Mouse (Mus musculus) hindbrain, embryonic 12.5 days (tissue): Measurements from ENCODE around the gene Medag. TPM values are rescaled to one million over a fixed set of nuclear protein-coding genes. Genes with fewer than 3 reads are reported as not detected.

Source experiments
- ATAC-seq: fragments of 200-750 bp; cut with Nextera tagmentation; 2 replicates; pipeline ENCODE4 v1.8.0; 2017; ENCODE audit warnings: moderate TSS enrichment; ENCODE audit not compliant: low FRiP score
- H3K27ac ChIP-seq: fragments of 300-500 bp; sonication (generic); 2 replicates; pipeline ENCODE4 v1.5.1; 2016; ENCODE audit warnings: mild to moderate bottlenecking
- H3K27me3 ChIP-seq: fragments of 300-500 bp; sonication (generic); 2 replicates; pipeline ENCODE4 v1.6.1; 2016; ENCODE audit warnings: mild to moderate bottlenecking
- H3K36me3 ChIP-seq: fragments of 300-500 bp; sonication (generic); 2 replicates; pipeline ENCODE4 v1.6.1; 2016; ENCODE audit warnings: mild to moderate bottlenecking
- H3K4me1 ChIP-seq: fragments of 300-500 bp; sonication (generic); 2 replicates; pipeline ENCODE4 v1.6.1; 2016
- H3K4me2 ChIP-seq: fragments of 300-500 bp; sonication (generic); replicated peaks from 2 replicates; pipeline ENCODE4 v1.6.1; 2016; ENCODE audit warnings: mild to moderate bottlenecking
- H3K4me3 ChIP-seq: fragments of 300-500 bp; sonication (generic); 2 replicates; pipeline ENCODE4 v1.5.1; 2016; ENCODE audit warnings: mild to moderate bottlenecking
- H3K9ac ChIP-seq: fragments of 300-500 bp; sonication (generic); 2 replicates; pipeline ENCODE4 v1.6.1; 2016; ENCODE audit warnings: mild to moderate bottlenecking, moderate library complexity
- H3K9me3 ChIP-seq: fragments of 300-500 bp; sonication (generic); replicated peaks from 2 replicates; pipeline ENCODE4 v1.6.1; 2016; ENCODE audit warnings: mild to moderate bottlenecking
- WGBS: fragments of 180-500 bp; shearing (Covaris S2); methylation state at CpG from one replicate; pipeline ENCODE4 v1.1.7; 2016; 5-methylcytosine and 5-hydroxymethylcytosine counted together
- polyA plus RNA-seq: library from polyadenylated mRNA; unstranded; fragments of >200 nt; fragmentation: Nextera tagmentation; extraction: Ambion mirVana; gene quantifications from 2 replicates; pipeline ENCODE4 v1.2.1, GENCODE M21; 2016

Medag gene
- polyA plus RNA-seq, 1 experiment from 2014 or later: 1.0 TPM

DNA sequence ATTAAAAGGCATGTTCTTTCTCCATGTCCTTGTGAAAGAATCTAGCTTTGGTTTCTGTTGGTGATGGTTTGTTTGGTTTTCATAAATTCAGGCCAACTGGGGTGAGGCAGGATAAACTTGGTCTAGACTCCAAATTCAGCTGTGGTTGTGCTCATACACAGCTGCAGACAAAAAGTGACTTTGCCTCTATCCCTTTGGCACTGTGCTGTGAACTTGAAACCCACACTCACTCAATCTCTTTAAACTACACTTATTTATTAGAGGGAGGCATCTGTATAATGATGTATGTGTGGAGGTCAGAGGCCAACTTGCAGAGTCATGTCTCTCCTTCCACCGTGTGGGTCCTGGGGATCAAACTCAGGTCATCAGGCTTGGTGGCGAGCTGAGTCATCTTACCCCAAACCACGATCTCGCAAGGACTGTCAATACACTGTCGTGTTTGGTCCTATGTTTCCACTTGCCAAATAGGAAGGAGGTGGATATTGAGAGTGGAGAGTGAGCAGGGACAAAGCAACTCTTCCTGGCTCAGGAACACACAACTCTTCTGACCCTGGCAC, 25.2 kb upstream of the Medag start:
- WGBS: 79% methylated on average over 5 of the region's 5 CpGs
- H3K4me2 ChIP-seq: no peak overlapping the region
- H3K4me1 ChIP-seq: peaks cover 1% of the 10 kb centered on the region
- H3K27me3 ChIP-seq: 0 out of 2 replicates have a peak, but pooled peaks cover 3% of the 10 kb centered on the region
- H3K9me3 ChIP-seq: no peaks in the 10 kb centered on the region
- no peak overlapping the region for H3K9ac ChIP-seq
- H3K27ac ChIP-seq: no peak overlapping the region
- H3K36me3 ChIP-seq: no peaks in the 10 kb centered on the region
- H3K4me3 ChIP-seq: no peak overlapping the region
- no peak for ATAC-seq

DNA sequence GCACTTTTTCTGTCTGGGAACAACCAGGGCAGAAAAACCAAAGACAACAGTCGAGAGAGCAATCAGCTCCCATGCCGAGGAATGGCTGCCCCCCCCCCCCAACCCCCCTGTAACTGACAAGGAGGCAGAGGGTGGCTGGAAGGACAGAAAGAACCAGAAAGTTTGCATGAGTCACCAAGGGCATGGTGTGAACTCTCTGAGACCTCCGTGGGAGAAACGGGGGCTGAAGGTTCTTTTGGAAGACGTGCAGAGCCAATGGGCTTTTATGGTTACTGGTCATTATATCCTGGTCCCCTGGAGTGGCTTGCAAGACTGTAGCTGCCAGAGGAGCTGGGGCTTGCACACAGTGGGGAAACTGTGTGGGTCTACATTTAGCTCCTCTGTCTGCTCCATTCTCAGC, 22.6 kb upstream of the Medag start:
- Histone ChIP-seq H3K4me1 (no peaks in the 10 kb centered on the region), H3K36me3 (no peaks in the 10 kb centered on the region), H3K27ac (no peak overlapping the region), H3K4me2 (no peak overlapping the region), H3K27me3 (no peaks in the 10 kb centered on the region), H3K9me3 (peaks cover 7% of the 10 kb centered on the region; the same call in 1 of the 2 replicates), H3K9ac (no peak overlapping the region), H3K4me3 (no peak overlapping the region)
- no peak for ATAC-seq
- 77% methylated on average over 5 of the region's 5 CpGs for WGBS

DNA sequence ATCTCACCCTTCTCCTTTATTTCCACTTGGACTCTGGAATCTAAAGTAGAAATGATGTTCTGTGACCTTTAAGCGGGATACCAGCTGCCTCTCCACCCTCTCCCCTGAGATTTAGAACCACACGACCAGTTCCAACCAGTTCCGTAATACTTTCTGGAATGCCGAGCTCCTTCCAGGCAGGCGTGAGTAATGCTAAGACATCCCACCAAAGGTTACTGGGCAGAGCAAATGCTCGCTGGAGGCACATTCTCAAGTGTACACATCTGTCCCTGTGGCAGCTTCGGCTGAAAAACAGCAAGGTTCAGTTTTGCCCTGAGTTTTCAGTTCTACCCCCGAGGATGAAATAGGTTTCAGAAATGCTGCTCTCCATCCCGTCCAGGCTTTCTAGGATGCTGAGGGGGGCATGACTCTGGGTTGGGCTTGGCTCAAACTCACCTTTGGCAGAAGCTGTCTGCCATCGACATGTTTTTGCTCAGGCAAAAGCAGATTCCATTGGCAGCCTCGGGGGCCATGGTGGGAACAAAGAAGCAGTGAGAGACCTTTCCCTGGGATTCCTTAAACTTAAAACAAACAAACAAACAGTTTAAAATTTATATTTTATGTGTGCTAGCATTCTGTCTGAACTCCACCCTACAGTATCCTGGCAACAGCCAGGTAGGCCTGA, 21.9 kb upstream of the Medag start:
- no peak overlapping the region for H3K9ac ChIP-seq
- WGBS: 61% methylated on average over 11 of the region's 11 CpGs
- ATAC-seq: no peak
- H3K9me3 ChIP-seq: peaks cover 7% of the 10 kb centered on the region; the same call in 1 of the 2 replicates
- H3K27me3 ChIP-seq: no peaks in the 10 kb centered on the region
- H3K4me3 ChIP-seq: no peak overlapping the region
- H3K4me2 ChIP-seq: no peak overlapping the region
- no peak overlapping the region for H3K27ac ChIP-seq
- no peaks in the 10 kb centered on the region for H3K36me3 ChIP-seq
- no peaks in the 10 kb centered on the region for H3K4me1 ChIP-seq

DNA sequence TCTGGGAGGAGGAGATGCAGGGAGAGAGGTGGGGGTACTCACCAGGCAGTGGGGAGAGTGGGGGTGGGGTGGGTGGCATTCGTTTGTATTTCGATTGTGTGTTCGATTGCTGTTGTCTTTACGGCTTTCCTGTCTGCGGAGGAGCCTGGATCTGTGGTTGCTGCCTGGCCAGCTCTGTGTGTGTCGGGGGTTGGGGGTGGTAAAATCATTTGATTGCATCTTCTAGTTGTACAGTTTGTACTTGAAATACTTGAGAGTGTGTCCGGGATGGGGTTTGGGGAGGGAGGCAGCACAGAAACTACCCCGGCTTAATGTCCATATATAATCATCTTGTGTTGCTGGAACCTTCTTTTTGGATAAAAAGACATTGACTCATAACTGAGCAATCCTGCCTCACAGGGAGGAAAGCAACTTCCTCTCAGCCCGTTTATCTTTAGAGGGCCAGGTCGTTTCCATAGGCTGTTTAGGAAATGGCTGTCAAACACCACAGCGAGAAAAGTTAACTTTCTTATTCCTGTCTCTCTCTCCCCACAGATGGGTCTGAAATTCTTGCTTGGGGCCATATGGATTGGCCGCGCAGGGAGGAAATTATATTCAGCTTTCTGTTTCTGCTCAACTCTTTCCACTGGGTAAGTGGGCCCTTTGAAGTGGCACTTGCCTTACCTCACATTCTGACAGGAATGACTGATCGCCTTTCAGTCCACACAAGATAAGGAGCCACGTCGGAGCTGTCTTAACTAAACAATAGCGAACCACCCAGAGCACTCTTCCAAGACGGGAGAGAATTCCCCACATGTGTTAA, 19.8 kb upstream of the Medag start:
- 50% methylated on average over 18 of the region's 18 CpGs for whole genome bisulfite sequencing
- no peak for ATAC-seq
- Histone ChIP-seq H3K9me3 (peaks cover 7% of the 10 kb centered on the region; the same call in 1 of the 2 replicates), H3K27ac (no peak overlapping the region), H3K9ac (no peak overlapping the region), H3K4me2 (no peak overlapping the region), H3K4me1 (no peaks in the 10 kb centered on the region), H3K4me3 (no peak overlapping the region), H3K27me3 (no peaks in the 10 kb centered on the region), H3K36me3 (no peaks in the 10 kb centered on the region)

DNA sequence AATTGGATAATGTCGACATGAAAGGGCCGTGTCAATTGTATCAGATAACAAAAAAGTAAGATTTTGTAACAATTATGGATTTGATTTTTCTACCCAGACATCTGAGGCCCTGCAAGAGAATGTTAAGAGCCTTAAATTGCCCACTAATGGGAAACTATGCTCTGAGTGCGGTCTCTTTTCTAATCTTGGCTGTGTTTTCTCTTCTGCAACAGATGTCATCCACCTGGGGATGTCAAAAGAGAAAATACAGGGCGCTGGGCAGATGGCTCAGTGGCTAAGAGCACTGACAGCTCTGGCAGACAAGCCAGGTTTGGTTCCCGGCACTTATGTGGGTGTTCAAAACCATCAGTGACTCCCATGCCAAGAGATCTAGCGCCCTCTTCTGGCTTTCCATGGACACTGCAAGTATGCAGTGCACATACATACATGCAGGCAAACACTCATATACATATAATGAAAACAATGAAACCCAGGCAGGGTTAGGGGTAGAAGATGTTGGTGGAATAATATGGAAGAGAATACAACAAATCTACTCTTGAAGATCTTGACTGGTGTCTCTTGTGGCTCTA, 19.0 kb upstream of the Medag start:
- no peak for ATAC-seq
- Histone ChIP-seq H3K9ac (no peak overlapping the region), H3K4me2 (no peak overlapping the region), H3K9me3 (peaks cover 7% of the 10 kb centered on the region; the same call in 1 of the 2 replicates), H3K4me1 (no peaks in the 10 kb centered on the region), H3K36me3 (no peaks in the 10 kb centered on the region), H3K27me3 (no peaks in the 10 kb centered on the region), H3K27ac (no peak overlapping the region), H3K4me3 (no peak overlapping the region)
- 74% methylated on average over 6 of the region's 6 CpGs for WGBS

DNA sequence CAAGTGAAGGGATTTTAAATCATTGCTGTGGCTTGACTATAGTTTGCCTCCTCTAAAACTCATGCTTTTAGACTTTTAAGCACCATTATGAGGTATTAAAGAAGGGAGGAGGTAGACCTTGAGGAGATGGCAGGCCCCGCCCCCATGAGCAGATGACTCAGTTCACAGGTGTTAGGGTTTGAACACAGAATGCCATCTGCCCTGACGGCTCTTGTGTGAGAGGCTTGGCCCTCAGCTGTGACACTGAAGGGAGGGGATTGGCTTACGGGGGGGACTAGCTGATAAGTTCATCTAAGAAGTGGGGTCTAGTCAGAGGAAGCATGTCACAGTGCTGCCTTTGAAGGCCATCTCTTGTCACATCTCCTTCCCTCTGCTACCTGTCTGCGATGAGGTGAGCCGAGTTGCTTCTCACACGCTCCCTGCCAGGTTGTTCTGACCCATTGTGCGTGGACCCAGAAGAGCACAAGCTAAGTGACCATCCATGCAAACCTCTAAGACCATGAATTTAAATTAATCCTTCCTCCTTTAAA, 10.0 kb upstream of the Medag start:
- H3K9ac ChIP-seq: no peak overlapping the region
- no peak for ATAC-seq
- H3K27ac ChIP-seq: no peak overlapping the region
- H3K36me3 ChIP-seq: no peaks in the 10 kb centered on the region
- no peak overlapping the region for H3K4me2 ChIP-seq
- no peak overlapping the region for H3K4me3 ChIP-seq
- WGBS: 89% methylated on average over 7 of the region's 7 CpGs
- no peaks in the 10 kb centered on the region; the same call in 1 of the 2 replicates for H3K9me3 ChIP-seq
- H3K4me1 ChIP-seq: no peaks in the 10 kb centered on the region
- H3K27me3 ChIP-seq: no peaks in the 10 kb centered on the region

DNA sequence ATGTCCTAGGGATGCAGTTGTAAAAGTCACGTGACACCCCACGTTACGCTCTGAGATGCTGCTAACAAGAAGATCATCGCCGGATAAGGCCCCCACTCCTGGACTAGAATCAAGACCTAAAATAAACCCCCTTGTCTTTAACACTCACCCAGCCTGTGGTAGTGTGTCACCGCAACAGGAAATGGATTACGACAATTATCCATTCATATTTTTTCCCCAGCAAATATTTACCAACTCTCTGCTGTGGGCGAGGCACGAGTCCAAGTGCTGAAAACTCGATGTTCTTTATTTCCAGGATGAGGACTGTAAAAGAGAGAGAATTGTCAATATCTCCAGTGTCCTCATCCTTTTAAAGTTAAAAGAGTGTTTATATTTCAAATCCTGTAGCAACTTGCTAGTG, 9.5 kb upstream of the Medag start:
- ATAC-seq: no peak
- Histone ChIP-seq H3K9me3 (no peaks in the 10 kb centered on the region; the same call in 1 of the 2 replicates), H3K4me3 (no peak overlapping the region), H3K9ac (no peak overlapping the region), H3K4me2 (no peak overlapping the region), H3K27me3 (no peaks in the 10 kb centered on the region), H3K36me3 (no peaks in the 10 kb centered on the region), H3K4me1 (no peaks in the 10 kb centered on the region), H3K27ac (no peak overlapping the region)
- 89% methylated on average over 10 of the region's 10 CpGs for WGBS

DNA sequence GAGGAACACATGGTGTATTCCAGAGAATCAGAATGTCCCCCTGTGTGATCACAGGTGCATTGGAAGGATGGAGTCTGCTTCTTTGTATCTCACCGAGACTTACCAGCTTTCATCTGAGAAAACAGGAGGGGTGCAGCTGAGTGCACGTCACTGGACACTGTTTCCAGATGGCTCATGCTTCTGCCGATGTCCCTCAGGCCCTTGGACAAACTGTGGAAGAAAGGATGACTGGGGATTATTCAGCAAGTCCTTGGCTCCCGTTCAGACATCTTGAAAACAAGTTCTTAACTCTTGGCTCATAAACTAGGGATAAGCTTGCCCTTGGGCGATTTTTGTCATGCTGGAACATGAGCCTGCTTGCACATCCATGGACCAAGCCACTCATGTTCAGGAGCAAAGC, 8.2 kb upstream of the Medag start:
- Histone ChIP-seq H3K9ac (no peak overlapping the region), H3K4me1 (no peaks in the 10 kb centered on the region), H3K36me3 (no peaks in the 10 kb centered on the region), H3K9me3 (no peaks in the 10 kb centered on the region; the same call in 1 of the 2 replicates), H3K4me3 (no peak overlapping the region), H3K4me2 (no peak overlapping the region), H3K27me3 (no peaks in the 10 kb centered on the region), H3K27ac (no peak overlapping the region)
- ATAC-seq: no peak
- whole genome bisulfite sequencing: 74% methylated on average over 5 of the region's 5 CpGs

DNA sequence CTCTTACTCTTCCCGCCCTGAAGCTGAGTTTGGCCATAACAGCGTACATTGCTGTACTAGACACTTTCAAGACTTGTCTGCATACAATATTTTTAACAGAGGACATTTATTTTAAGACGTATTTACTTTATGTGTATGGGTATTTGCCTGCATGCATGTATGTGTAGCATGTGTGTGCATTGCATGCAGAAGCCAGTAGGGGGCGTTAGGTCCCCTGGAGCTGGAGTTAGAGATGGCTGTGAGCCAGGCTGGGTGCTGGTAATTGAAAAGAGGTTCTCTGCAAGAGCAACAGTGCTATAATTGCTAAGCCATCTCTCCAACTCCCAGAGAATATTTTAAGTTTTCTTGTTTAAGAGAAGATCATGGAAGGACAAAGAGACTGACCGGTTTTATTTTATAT, 6.8 kb upstream of the Medag start:
- Histone ChIP-seq H3K27ac (no peak overlapping the region), H3K9me3 (no peaks in the 10 kb centered on the region; the same call in 1 of the 2 replicates), H3K4me2 (no peak overlapping the region), H3K9ac (no peak overlapping the region), H3K4me3 (no peak overlapping the region), H3K4me1 (no peaks in the 10 kb centered on the region), H3K36me3 (no peaks in the 10 kb centered on the region), H3K27me3 (no peaks in the 10 kb centered on the region)
- whole genome bisulfite sequencing: 83% methylated on average over 5 of the region's 5 CpGs
- no peak for ATAC-seq

DNA sequence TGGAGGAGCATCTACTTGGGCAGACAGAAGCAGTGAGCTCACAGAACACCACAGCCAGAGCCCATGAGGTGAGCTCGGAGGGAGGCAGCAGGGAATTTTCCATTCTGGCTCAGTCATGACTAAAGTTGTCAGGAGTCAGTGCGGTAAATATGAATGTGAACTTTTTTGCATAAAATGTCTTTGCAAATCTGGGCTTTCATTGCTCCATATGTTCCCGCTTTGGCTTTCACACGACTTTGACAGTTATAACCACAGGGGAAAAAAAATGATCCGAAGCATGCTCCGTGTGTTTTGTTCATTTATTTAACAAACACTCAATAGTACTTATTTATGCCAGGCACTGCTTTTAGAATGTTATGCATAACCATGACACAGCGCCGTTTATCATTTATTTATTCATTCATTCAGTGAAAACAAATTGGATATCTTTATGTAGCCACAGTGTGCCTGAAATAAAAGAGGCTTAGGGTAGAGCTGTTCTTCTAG, 4.7 kb upstream of the Medag start:
- Histone ChIP-seq H3K4me1 (peaks cover 10% of the 10 kb centered on the region), H3K27me3 (0 out of 2 replicates have a peak, but pooled peaks cover 8% of the 10 kb centered on the region), H3K9me3 (no peaks in the 10 kb centered on the region), H3K36me3 (no peaks in the 10 kb centered on the region), H3K4me3 (no peak overlapping the region), H3K27ac (no peak overlapping the region), H3K9ac (no peak overlapping the region), H3K4me2 (no peak overlapping the region)
- WGBS: 82% methylated on average over 8 of the region's 8 CpGs
- no peak for ATAC-seq

DNA sequence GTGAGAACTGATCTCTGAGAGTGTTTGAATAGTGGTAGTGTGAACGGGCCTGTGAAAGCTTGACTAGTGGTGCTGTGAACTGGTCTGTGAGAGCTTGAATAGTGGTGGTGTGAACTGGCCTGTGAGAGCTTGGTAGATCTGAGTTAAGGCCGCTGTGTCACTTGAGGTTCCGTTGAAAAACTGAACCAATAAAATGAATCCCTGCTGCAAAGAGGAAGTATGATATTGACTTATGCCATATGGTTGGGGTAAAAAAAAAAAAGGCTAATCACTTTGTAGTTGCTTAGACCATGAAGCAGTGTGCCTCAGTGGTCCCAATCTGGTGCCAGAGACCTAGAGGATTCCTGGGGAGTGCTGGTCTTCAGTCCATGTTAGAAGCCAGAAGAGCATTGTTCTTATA, 2.0 kb upstream of the Medag start:
- H3K4me1 ChIP-seq: peaks cover 14% of the 10 kb centered on the region
- no peak overlapping the region for H3K4me3 ChIP-seq
- no peak overlapping the region for H3K27ac ChIP-seq
- no peak overlapping the region for H3K9ac ChIP-seq
- no peaks in the 10 kb centered on the region for H3K9me3 ChIP-seq
- H3K36me3 ChIP-seq: no peaks in the 10 kb centered on the region
- no peak for ATAC-seq
- peaks cover 22% of the 10 kb centered on the region for H3K27me3 ChIP-seq
- WGBS: 91% methylated on average over 3 of the region's 3 CpGs
- H3K4me2 ChIP-seq: no peak overlapping the region

DNA sequence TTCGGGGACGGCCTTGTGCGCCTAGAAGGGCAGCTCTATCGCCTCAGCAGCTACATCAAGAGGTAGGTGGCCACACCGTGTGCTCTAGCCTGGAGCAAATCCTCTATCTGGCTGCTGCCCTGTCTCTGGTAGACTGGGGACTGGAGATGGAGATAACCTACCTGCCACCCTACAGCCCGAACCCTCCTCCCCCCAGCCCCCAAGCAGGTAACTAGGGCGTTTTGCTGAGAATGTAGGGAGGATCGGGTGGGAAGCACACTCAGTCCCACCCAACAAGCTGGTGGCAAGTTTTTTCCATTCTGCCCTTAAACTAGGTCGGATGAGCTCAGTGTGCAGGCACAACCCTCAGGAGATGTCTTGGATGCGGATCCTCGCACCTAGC, 636 bp downstream of the Medag start:
- 36% methylated on average over 11 of the region's 11 CpGs for WGBS

More for the DNA sequence above, 636 bp downstream of the Medag start:
- Histone ChIP-seq H3K36me3 (no peaks in the 10 kb centered on the region), H3K4me1 (peaks cover 14% of the 10 kb centered on the region), H3K4me3 (peak overlapping the region; percentile 23), H3K9me3 (no peaks in the 10 kb centered on the region), H3K4me2 (peak overlapping the region; percentile 58), H3K27me3 (peaks cover 22% of the 10 kb centered on the region), H3K27ac (no peak overlapping the region), H3K9ac (0 out of 2 replicates have a peak overlapping the region, but pooled peaks have one; percentile 33)
- ATAC-seq: no peak; the same call in 1 of the 2 replicates
